Mouse (Mus musculus) erythroblast, embryonic 14.5 days (primary cell): ENCODE data around the gene Bgn. TPM values are rescaled to one million over a fixed set of nuclear protein-coding genes. Genes with fewer than 3 reads are reported as not detected.

ENCODE experiments used
- H3K27me3 ChIP-seq: 2 replicates; pipeline ENCODE4 v1.6.1; 2012; ENCODE audit warnings: inconsistent platforms; ENCODE audit not compliant: control insufficient read depth
- H3K36me3 ChIP-seq: 2 replicates; pipeline ENCODE4 v1.6.1; 2012; ENCODE audit warnings: mild to moderate bottlenecking, inconsistent platforms; ENCODE audit not compliant: control insufficient read depth
- H3K4me1 ChIP-seq: 2 replicates; pipeline ENCODE4 v1.6.1; 2012; ENCODE audit warnings: inconsistent platforms; ENCODE audit not compliant: control insufficient read depth
- H3K4me3 ChIP-seq: replicated peaks from 2 replicates; pipeline ENCODE3; 2012; ENCODE audit warnings: moderate library complexity, mild to moderate bottlenecking, inconsistent platforms
- H3K9me3 ChIP-seq: 2 replicates; pipeline ENCODE4 v1.6.1; 2012; ENCODE audit warnings: low read length, inconsistent platforms, mixed read lengths; ENCODE audit not compliant: control insufficient read depth
- GATA1 ChIP-seq: IDR thresholded peaks from 2 replicates; pipeline ENCODE4 v1.6.1; 2012; ENCODE audit warnings: low read length, inconsistent platforms, mixed read lengths
- TAL1 ChIP-seq: IDR thresholded peaks from 3 replicates; pipeline ENCODE4 v1.6.1; 2012; ENCODE audit warnings: low read length, inconsistent platforms, mixed read lengths
- polyA plus RNA-seq: library from polyadenylated mRNA; stranded (reverse); fragments of >175 nt; gene quantifications from 2 replicates; pipeline ENCODE4 v1.2.3, GENCODE M21; 2012

Bgn gene
- polyA plus RNA-seq, 1 experiment = 0.01 TPM

DNA sequence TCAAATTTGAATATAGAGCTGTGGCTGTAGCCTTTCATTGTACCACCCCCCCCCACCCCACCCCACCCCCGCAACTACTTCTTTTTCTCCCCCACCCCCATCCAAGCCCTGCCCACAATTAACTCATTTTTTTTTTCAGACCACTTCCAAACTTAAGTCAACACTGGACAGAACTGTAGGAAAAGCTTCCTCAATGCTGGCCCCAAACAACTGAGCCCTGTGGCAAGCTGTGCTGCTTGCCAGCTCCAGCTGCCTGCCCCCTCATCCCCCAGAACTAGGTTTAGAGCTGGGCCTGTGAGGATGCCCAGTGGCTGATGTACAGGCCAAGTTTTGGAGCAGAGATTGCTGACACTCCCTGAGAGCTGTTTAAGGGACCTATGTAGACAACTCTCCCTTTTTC is 14.7 kb upstream of the Bgn start:
- H3K36me3 ChIP-seq = no peaks in the 10 kb centered on the region
- peaks cover 3% of the 10 kb centered on the region; the same call in 1 of the 2 replicates for H3K27me3 ChIP-seq
- no peaks in the 10 kb centered on the region for H3K4me1 ChIP-seq
- H3K4me3 ChIP-seq = no peak overlapping the region
- TF ChIP-seq GATA1 (no peak), TAL1 (no peak)
- peaks cover 3% of the 10 kb centered on the region; the same call in 1 of the 2 replicates for H3K9me3 ChIP-seq

DNA sequence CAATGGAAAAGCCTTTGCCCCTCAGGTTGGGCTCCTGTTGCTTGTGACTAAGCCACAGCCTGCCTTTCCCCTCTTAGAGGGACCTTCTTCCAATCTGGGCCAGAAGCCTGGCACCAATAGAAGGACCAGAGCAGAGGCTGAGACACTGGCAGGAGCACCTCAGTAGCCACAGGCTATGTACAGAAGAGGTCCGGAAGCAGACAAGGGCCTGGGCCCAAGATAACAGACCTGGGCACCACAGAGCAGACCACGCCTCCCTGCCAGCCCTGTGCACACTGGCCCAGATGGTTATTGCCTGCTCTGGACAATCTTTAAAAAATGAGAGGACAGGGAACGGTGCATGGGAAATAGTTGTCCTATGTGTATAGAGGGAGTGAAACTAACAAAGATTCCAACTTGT is 11.6 kb upstream of the Bgn start:
- peaks cover 6% of the 10 kb centered on the region for H3K4me1 ChIP-seq
- H3K9me3 ChIP-seq = no peaks in the 10 kb centered on the region
- H3K36me3 ChIP-seq = no peaks in the 10 kb centered on the region
- peaks cover 3% of the 10 kb centered on the region; the same call in 1 of the 2 replicates for H3K27me3 ChIP-seq
- no peak for TF ChIP-seq TAL1
- no peak for TF ChIP-seq GATA1
- H3K4me3 ChIP-seq = no peak overlapping the region

GRCm38 (mm10) chrX:73474340-73475165 is 8.8 kb upstream of the Bgn start:
- Histone ChIP-seq H3K27me3 (peaks cover 3% of the 10 kb centered on the region; the same call in 1 of the 2 replicates), H3K4me1 (peaks cover 6% of the 10 kb centered on the region), H3K4me3 (no peak overlapping the region), H3K9me3 (no peaks in the 10 kb centered on the region), H3K36me3 (no peaks in the 10 kb centered on the region)
- TF ChIP-seq GATA1 (no peak), TAL1 (no peak)

- H3K4me1 ChIP-seq = peaks cover 6% of the 10 kb centered on the region
- H3K27me3 ChIP-seq = peaks cover 12% of the 10 kb centered on the region
- TF ChIP-seq GATA1 (no peak), TAL1 (0 out of 3 replicates have a peak, but pooled peaks have one; percentile 2)
- no peaks in the 10 kb centered on the region for H3K9me3 ChIP-seq
- no peaks in the 10 kb centered on the region for H3K36me3 ChIP-seq
- no peak overlapping the region for H3K4me3 ChIP-seq
Observed at GRCm38 (mm10) chrX:73475658-73476256, 7.6 kb upstream of the Bgn start.

DNA sequence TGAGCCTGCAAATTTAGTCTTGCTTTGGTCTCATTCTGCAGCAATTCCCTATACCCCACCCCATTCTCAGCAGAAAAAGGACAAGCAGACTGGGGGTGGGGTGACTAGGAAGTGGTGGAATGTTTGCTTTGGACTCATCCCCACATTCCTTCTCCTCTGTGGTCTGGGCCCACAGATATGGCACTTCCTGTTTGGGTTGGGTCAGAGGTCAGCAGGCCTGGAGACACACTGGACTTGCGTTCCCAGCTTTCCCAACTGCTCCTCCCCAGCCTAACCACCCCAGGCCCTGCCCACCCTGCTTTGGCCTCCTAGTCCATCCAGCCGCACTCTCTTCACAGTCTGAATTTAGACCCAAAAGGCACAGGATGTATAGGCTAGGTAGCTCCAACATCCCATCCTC is 6.8 kb upstream of the Bgn start:
- peaks cover 6% of the 10 kb centered on the region for H3K4me1 ChIP-seq
- no peaks in the 10 kb centered on the region for H3K9me3 ChIP-seq
- no peaks in the 10 kb centered on the region for H3K36me3 ChIP-seq
- TF ChIP-seq TAL1 (no peak), GATA1 (no peak)
- H3K27me3 ChIP-seq = peaks cover 14% of the 10 kb centered on the region
- H3K4me3 ChIP-seq = no peak overlapping the region

- Histone ChIP-seq H3K4me3 (no peak overlapping the region), H3K36me3 (no peaks in the 10 kb centered on the region), H3K4me1 (peaks cover 6% of the 10 kb centered on the region), H3K27me3 (peaks cover 15% of the 10 kb centered on the region), H3K9me3 (no peaks in the 10 kb centered on the region)
- TF ChIP-seq TAL1 = no peak
- no peak for TF ChIP-seq GATA1
Observed at GRCm38 (mm10) chrX:73477500-73477899, 5.9 kb upstream of the Bgn start.

DNA sequence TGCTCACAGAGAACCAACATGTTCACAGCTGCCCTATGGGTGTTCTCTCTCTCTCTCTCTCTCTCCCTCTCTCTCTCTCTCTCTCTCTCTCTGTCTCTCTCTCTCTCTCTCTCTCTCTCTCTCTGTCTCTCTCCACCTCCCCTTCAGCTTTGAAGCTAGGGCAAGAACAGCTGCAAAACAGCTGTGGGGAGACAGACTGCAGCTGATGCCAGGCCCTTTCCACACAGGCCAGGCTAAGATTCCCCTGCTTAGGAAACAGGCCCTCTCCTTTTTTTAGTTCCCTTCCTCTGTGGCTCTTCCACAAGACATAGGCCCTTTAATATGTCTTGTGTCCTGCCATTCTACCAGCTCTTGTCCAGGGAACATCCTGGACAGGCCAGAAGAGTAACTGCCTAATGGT is 3.7 kb upstream of the Bgn start:
- Histone ChIP-seq H3K9me3 (no peaks in the 10 kb centered on the region), H3K4me1 (peaks cover 6% of the 10 kb centered on the region), H3K4me3 (no peak overlapping the region), H3K27me3 (peaks cover 31% of the 10 kb centered on the region), H3K36me3 (no peaks in the 10 kb centered on the region)
- TF ChIP-seq GATA1 (no peak), TAL1 (no peak)

GRCm38 (mm10) chrX:73480334-73480733 is 3.1 kb upstream of the Bgn start:
- H3K4me1 ChIP-seq = peaks cover 6% of the 10 kb centered on the region
- no peak overlapping the region for H3K4me3 ChIP-seq
- TF ChIP-seq TAL1 (no peak), GATA1 (no peak)
- H3K27me3 ChIP-seq = peaks cover 35% of the 10 kb centered on the region
- no peaks in the 10 kb centered on the region for H3K9me3 ChIP-seq
- H3K36me3 ChIP-seq = no peaks in the 10 kb centered on the region
